Mouse (Mus musculus) cerebellum, adult 11-12 months (tissue): Measurements from ENCODE around the gene Hsd3b2.
"Not testable (repeated sequence)": the region's sequence is repeated elsewhere in the genome, so short reads cannot be mapped to it uniquely, and the experiment has no call there.

ENCODE experiments used
- DNase-seq: peaks from one replicate; pipeline ENCODE4 v3.0.0; 2022

Gene Hsd3b2

DNA sequence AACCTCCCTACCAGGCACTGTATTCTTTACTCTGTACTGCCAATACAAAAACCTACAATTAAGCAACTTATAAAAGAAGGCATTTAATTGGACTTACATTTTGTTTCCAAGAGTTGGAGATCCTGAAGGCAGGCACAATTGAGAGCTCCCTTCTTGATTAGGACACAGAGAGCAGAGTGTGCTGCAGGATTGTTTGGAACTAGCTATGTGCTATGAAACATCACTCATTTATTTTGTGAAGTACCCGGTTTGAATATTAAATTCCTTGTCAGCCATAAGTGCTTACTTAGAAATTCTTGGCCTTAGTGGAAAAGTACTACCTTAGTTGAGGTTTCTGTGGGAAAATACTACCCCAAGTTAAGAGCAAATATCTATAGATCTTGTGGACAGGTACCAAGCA is at the start of gene Hsd3b2:
Hsd3b2 (minus strand) TSS at position 168 of the 400 bp plus-strand sequence.
- no peak for DNase-seq

DNA sequence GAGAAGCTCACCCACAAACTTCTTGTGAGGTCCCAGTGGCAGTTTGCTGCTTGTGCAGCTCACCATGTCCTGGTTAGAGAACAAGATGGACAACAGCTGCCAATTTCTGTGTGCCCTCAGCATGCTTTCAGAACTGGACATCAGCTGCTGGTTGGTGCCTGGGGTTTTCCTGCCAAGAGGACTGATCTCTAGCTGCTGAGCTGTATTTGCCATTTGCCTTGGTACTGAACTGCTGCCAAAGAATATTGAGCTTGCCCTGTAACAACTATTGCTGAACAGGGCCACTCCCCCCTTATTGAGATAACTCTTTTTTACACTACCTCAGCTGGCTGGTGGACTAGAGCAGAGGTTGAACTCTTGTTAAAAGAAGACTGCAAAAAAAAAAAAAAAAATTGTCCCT is 39.8 kb upstream of the Hsd3b2 start:
- DNase-seq, result no peak

DNA sequence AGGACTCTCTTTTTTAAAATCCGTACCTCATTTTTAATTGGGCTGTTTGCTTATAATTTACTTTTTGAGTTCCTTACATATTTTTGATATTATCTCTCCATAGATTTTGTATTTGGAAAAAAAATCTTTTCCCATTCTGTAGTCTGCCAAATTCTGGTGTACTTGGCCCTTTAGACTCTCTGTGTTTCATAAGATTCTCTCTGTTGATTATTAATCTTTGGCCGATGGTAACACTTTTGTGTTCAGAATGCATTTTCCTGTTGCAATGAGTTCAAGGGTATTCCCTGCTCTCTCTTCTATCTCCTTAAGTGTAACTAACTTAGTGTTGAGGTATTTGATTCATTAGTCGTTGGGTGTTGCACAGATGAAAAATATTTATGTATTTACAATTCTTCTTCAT is 32.5 kb upstream of the Hsd3b2 start:
- no peak for DNase-seq

DNA sequence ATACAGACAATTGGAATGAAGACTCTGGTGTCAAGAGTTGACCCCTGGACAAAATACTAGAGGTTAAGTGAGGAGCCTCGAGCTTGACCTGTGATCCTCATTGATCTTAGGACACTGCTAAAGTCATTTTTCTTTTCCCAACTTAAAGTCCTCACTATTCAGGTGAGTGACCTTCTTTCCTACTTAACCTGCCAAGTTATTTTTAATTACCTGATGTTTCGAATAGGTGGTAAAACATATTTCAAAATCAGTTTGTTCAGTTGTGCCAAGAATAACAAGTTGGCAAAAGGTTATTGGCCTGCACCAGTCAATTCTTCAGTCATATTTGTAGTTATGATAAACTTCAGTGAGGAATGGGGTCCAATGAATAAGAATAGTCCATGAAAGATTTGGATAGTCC is 27.8 kb upstream of the Hsd3b2 start:
- no peak for DNase-seq

DNA sequence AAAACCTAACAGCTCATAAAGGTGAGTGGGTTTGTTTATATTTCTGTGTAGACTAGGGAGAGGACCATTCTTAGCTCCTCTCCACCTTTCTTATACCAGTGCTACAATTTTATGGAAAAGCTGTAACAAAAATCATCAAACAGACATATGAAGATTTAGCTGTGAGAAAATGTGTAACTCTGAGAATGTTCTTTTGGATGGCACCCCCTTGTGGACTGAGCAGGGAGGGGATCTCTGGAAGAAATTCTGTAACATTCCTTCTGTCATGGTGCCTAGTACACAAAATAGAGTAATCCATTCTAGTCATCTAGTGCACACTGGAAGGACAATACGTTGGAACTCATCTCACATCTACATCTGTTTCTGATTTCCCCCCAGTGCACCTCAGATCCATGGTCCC is 16.7 kb upstream of the Hsd3b2 start:
- DNase-seq, result not testable (repeated sequence)

DNA sequence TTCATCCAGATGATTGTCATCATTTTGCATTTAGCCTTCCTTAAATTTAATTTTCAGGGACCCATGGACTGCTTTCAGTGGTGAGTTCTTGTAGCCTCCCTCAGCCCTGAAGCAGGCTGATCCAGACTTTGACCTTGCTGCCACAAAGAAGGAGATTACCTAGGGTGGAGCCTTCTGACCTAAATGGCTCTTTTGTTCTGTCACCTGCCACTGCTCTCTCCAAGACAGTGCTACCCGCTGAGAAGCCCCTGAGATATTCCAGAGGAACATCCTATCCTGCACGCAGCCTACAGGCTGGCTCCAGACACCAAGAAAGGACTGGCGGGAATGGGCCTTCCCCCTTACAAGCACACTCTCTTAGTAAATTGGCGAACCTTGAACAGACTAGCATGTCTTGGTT is 10.0 kb upstream of the Hsd3b2 start:
- DNase-seq, result no peak

DNA sequence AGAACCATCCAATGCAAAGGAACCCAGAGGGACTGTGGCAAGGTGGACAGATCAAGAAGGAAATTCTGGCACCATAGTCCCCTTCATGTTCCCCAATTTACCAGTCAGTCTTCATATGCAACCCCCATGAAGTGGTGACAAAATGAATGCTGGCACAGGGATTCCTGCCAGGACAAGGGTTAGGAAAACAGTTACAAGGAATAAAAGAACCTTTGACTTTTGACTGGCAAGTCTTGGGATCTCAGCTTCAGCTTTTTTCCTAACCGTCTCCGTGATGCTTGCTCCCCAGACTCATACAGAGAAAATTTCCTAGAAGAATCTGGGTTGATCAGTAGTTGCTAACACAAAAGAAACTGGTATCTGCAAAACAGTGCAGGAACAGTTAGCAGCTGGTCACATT is 9.4 kb upstream of the Hsd3b2 start:
- DNase-seq, result no peak

DNA sequence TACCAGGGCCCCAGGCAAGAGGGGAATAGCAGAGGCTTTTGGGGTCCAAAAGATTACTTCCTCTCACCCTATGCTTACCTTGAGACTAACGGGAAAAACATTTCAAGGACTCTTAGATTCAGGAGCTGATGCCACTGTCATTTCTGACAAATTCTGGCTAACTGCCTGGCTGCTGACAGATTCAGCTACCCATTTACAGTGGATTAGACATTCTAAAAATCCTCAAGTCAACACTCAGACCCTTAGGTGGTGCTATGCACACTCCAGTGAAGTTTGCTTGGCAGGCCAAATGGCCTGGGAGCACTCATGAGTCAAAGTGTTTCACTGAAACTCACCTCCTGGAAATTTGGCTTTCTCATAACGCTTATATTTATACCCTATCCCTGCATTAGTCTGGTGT is 1.9 kb upstream of the Hsd3b2 start:
- no peak for DNase-seq

DNA sequence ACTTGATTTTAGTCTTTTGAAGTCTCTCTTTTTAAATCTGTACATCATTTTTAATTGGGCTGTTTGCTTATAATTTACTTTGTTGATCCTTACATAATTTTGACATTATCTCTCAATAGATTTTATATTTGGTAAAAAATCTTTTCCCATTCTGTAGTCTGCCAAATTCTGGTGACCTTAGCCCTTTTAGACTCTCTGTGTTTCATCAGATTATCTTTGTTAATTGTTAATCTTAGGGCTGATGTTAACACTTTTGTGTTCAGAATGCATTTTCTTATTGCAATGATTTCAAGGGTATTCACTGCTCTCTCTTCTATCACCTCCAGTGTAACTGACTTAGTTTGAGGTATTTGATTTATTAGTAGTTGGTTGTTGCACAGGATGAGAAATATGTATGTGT is 3.6 kb downstream of the Hsd3b2 start:
- no peak for DNase-seq

DNA sequence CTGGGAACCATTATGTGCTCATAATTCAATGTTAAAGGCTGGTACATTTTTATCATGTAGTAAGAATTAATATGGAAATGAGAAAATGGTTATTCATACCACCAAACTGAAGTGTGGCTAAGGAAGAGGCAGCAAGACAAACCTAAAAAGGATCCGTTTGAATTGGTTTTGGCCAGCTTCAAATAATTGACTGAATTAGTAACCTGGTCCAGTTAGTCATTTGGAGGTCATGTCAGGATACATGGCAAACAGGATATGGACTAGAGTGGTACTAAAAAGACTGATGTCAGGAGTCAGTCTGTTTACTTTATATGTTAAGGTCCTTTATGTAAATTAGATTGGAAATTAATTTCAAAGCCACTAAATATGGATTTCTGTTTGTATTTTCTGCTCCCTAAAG is 41.9 kb downstream of the Hsd3b2 start:
- no peak for DNase-seq

DNA sequence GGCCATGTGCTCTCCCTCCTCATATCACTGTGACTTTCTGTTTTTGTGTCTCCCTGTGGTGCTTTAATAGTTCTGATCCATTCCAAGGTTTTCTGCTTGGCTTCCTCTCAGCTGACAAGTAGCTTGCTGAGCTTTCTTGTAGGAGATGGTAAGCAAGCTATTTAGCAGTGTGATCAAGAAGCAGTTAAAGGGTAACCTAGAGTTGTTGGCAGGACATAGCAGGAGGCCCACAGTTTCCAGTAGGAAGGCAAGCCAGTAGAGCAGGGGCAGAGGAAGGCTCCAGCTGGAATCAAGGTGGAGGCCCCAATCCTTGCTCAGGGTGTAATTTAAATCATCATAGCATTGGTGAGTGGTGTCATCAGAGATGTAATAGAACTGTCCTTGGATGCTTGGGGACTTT is 43.6 kb downstream of the Hsd3b2 start:
- DNase-seq, result no peak
